Mouse (Mus musculus): ENCODE measurements around the gene Ifit2. TPM values are rescaled to one million over a fixed set of nuclear protein-coding genes. Genes with fewer than 3 reads are reported as not detected.
"Not testable (repeated sequence)": the region's sequence is repeated elsewhere in the genome, so short reads cannot be mapped to it uniquely, and the experiment has no call there.

The Ifit2 gene
- polyA plus RNA-seq, 1 experiment from 2014 or later = 7.2 TPM

DNA sequence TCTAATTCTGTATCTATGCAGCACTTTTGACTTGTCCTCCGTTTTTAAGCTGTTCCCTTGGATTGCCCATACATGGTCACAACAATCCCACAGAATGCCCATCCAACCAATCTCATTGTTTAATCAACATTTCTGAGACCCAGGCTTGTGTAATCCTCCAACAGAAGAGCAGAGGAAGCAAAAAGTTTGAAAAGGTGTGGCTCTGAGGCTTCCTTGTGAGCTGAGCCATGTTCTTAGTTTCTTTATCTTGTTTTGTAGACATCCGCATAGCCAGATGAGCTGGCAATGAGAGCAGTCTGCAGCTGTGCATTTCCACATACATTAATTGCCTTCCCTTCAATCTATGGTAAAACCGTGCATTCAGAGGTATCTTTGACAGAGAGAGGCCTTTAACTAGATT, 55.0 kb downstream of the Ifit2 start:
- Histone ChIP-seq H3K27ac (ENCODE audit: low read depth, low read length) (no peak overlapping the region), H3K4me3 (ENCODE audit: low read length) (no peak overlapping the region), H3K9me3 (ENCODE audit: control insufficient read depth, low read length) (no peaks in the 10 kb centered on the region), H3K4me2 (ENCODE audit: low read length) (no peak overlapping the region), H3K27me3 (replicated peaks; ENCODE audit: control insufficient read depth, insufficient read depth, low read length) (no peaks in the 10 kb centered on the region), H3K9ac (ENCODE audit: low read depth, low read length) (no peak overlapping the region), H3K4me1 (ENCODE audit: control insufficient read depth, insufficient read depth, low read depth, low read length) (no peaks in the 10 kb centered on the region), H3K36me3 (ENCODE audit: control insufficient read depth, insufficient read depth, low read length) (no peaks in the 10 kb centered on the region)
- ATAC-seq = no peak
- WGBS = 95% methylated on average over 3 of the region's 3 CpGs

DNA sequence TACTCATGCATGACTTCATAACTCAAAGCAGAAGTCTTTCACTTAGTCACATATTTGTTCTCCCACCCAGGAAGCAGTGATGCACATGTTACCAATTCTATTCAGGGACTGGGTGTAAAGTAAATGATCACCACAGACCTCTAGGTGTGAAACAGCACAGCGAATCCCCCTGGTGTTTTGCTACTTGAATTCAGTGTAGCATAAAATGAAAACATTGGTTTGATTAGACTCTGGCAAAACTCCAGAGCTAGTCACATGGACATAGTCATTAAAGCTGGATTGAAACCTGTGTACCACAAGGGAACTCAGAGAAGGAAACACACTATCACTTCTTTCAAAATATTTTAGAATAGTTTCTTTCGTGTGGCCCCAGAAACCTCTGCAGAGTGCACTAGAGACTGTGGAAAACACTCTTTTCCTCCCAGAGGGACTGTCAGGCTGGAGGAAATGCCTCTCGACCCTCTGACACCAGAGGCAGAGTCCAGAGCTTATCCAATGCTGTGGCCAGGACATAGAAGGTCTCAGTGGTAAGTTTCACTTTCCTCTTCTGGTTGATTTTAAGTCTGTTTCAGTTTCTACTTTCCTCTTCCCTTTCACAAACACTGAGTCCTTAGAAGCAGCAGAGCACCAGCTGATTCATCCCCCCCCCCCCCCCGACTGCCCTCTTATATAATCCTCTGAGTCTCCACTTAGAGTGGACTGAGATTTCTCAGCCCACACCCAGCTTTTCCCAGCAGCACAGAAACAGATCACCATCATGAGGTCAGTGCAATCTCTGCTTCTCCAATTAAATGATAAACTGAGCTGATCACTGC, 57.0 kb downstream of the Ifit2 start, which contains the start of gene Ifit3b:
Ifit3b (plus strand) TSS at position 734 of the 815 bp plus-strand sequence.
- not testable (repeated sequence) for H3K4me1 ChIP-seq (ENCODE audit: control insufficient read depth, insufficient read depth, low read depth, low read length); H3K36me3 ChIP-seq (ENCODE audit: control insufficient read depth, insufficient read depth, low read length); H3K4me3 ChIP-seq (ENCODE audit: low read length); H3K4me2 ChIP-seq (ENCODE audit: low read length); H3K27ac ChIP-seq (ENCODE audit: low read depth, low read length); H3K9me3 ChIP-seq (ENCODE audit: control insufficient read depth, low read length); H3K9ac ChIP-seq (ENCODE audit: low read depth, low read length); H3K27me3 ChIP-seq (replicated peaks; ENCODE audit: control insufficient read depth, insufficient read depth, low read length)
- peak; percentile 84 for ATAC-seq
- 55% methylated on average over 4 of the region's 4 CpGs for WGBS

DNA sequence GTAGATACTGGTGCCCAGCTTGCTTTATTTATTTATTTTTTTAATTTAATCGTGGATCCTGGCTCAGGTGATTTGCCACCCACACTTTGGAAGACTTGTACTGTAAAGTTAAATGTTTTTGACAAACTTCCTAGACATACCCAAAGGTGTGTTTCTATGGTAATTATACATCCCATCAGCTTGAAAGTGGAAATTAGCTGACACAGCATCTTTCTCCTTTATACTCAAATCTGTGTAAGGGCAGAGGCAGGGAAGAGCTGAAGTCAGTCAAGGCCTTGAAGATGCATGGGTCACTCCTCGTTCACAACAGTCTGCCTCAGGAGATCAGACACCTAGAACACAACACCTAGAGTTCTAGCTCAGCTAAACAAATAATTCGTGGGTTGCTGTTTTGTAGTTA, 59.6 kb downstream of the Ifit2 start:
- not testable (repeated sequence) for H3K4me2 ChIP-seq (ENCODE audit: low read length); H3K4me1 ChIP-seq (ENCODE audit: control insufficient read depth, insufficient read depth, low read depth, low read length); H3K9ac ChIP-seq (ENCODE audit: low read depth, low read length); H3K27me3 ChIP-seq (replicated peaks; ENCODE audit: control insufficient read depth, insufficient read depth, low read length); H3K36me3 ChIP-seq (ENCODE audit: control insufficient read depth, insufficient read depth, low read length); H3K27ac ChIP-seq (ENCODE audit: low read depth, low read length); H3K4me3 ChIP-seq (ENCODE audit: low read length); H3K9me3 ChIP-seq (ENCODE audit: control insufficient read depth, low read length); ATAC-seq
- WGBS = 76% methylated on average over 3 of the region's 3 CpGs

DNA sequence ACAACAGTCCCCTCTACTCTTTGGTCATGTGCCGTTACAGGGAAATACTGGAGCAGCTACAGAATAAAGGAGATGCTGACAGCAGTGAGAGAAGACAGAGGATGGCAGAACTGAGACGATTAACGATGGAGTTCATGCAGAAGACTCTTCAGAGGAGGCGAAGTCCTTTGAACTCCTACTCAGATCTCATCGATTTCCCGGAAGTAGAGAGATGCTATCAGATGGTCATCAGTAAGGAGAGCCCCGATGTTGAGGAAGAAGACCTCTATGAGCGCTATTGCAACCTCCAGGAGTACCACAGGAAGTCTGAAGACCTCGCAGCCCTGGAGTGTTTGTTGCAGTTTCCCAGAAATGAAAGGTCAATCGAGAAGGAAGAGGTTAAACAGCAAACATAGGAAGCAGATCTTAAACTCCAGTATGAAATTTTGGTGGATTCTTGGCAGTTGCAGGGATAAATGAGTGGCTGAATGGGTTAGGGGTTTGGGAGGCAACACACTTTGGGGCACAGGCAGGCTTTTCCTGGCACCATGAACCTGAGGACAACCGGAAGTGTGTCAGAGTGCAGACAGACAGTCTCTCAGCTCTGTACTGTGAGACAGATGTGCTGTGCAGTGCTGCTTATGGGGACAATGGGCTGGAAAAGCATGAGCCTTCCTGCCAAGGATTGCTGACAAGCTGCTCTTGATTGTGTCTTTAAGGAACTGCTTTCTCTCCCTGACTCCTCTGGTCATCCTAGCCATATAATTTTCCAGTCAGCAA, 61.9 kb downstream of the Ifit2 start:
- H3K27me3 ChIP-seq (replicated peaks; ENCODE audit: control insufficient read depth, insufficient read depth, low read length) = not testable (repeated sequence)
- WGBS = 83% methylated on average over 3 of the region's 11 CpGs

DNA sequence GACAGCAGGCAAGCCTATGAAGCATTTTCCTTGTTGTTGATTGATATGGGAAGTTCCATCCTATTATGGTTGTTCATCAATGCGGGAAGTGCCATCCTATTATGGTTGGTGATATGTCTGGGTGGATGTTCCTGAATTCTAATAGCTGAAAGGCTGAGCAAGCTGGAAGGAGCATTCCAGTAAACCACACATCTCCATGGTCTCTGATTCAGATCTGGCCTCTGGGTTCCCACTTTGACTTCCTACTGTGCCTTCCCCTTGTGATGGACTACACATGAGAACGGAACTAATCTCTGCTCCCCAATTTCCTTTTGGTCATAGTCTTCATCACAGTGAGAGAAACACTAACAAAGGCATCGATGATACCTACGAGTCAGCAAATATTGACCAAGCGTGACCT, 70.4 kb downstream of the Ifit2 start:
- Histone ChIP-seq H3K9me3 (ENCODE audit: control insufficient read depth, low read length) (no peaks in the 10 kb centered on the region), H3K27me3 (replicated peaks; ENCODE audit: control insufficient read depth, insufficient read depth, low read length) (no peaks in the 10 kb centered on the region), H3K4me1 (ENCODE audit: control insufficient read depth, insufficient read depth, low read depth, low read length) (no peaks in the 10 kb centered on the region), H3K36me3 (ENCODE audit: control insufficient read depth, insufficient read depth, low read length) (no peaks in the 10 kb centered on the region), H3K27ac (ENCODE audit: low read depth, low read length) (no peak overlapping the region), H3K9ac (ENCODE audit: low read depth, low read length) (no peak overlapping the region), H3K4me2 (ENCODE audit: low read length) (no peak overlapping the region), H3K4me3 (ENCODE audit: low read length) (no peak overlapping the region)
- 91% methylated on average over 5 of the region's 5 CpGs for WGBS
- no peak for ATAC-seq

More for the DNA sequence above, 61.9 kb downstream of the Ifit2 start:
- H3K36me3 ChIP-seq (ENCODE audit: control insufficient read depth, insufficient read depth, low read length); H3K9ac ChIP-seq (ENCODE audit: low read depth, low read length); H3K27ac ChIP-seq (ENCODE audit: low read depth, low read length); H3K4me3 ChIP-seq (ENCODE audit: low read length); ATAC-seq; H3K4me2 ChIP-seq (ENCODE audit: low read length); H3K4me1 ChIP-seq (ENCODE audit: control insufficient read depth, insufficient read depth, low read depth, low read length); H3K9me3 ChIP-seq (ENCODE audit: control insufficient read depth, low read length): not testable (repeated sequence)

DNA sequence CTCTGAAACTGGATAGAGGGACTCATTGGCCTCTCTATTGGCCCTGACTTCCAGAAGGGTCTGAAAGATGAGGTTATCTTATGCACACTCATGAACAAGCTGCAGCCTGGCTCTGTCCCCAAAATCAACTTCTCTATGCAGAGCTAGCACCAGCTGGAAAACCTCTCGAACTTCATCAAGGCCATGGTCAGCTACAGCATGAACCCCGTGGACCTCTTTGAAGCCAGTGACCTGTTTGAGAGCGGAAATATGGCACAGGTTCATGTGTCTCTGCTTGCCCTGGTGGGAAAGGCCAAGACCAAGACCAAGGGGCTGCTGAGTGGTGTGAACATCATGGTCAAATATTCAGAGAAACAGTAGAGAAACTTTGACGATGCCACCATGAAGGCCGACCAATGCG, 73.3 kb downstream of the Ifit2 start:
- Histone ChIP-seq H3K4me3 (ENCODE audit: low read length) (no peak overlapping the region), H3K9ac (ENCODE audit: low read depth, low read length) (no peak overlapping the region), H3K27me3 (replicated peaks; ENCODE audit: control insufficient read depth, insufficient read depth, low read length) (no peaks in the 10 kb centered on the region), H3K27ac (ENCODE audit: low read depth, low read length) (no peak overlapping the region), H3K36me3 (ENCODE audit: control insufficient read depth, insufficient read depth, low read length) (no peaks in the 10 kb centered on the region), H3K4me1 (ENCODE audit: control insufficient read depth, insufficient read depth, low read depth, low read length) (no peaks in the 10 kb centered on the region), H3K4me2 (ENCODE audit: low read length) (no peak overlapping the region), H3K9me3 (ENCODE audit: control insufficient read depth, low read length) (no peaks in the 10 kb centered on the region)
- 94% methylated on average over 6 of the region's 6 CpGs for WGBS
- no peak for ATAC-seq

DNA sequence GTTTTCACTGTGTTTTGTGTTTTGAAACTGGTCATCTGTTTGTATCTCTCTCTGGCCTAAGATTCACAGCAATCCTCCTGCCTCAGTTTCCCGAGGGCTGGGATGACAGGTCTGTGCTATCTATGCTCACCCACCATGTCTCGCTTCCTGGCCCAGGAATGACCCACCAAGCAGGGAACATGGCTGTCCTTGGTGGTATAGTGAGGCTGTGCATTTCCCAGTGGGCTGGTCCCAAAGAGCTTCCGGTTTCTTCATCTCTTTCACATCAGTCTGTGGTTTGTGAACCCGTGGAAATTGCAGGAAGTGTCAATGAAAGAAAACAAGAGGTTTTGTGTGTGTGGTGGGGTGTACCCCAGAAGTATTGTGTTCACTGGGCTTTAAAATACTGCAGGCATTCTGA, 74.2 kb downstream of the Ifit2 start:
- Histone ChIP-seq H3K4me2 (ENCODE audit: low read length) (no peak overlapping the region), H3K9ac (ENCODE audit: low read depth, low read length) (no peak overlapping the region), H3K9me3 (ENCODE audit: control insufficient read depth, low read length) (no peaks in the 10 kb centered on the region), H3K4me1 (ENCODE audit: control insufficient read depth, insufficient read depth, low read depth, low read length) (no peaks in the 10 kb centered on the region), H3K36me3 (ENCODE audit: control insufficient read depth, insufficient read depth, low read length) (no peaks in the 10 kb centered on the region), H3K27me3 (replicated peaks; ENCODE audit: control insufficient read depth, insufficient read depth, low read length) (no peaks in the 10 kb centered on the region), H3K4me3 (ENCODE audit: low read length) (no peak overlapping the region), H3K27ac (ENCODE audit: low read depth, low read length) (no peak overlapping the region)
- 82% methylated on average over 4 of the region's 4 CpGs for WGBS
- no peak for ATAC-seq

Other genes starting within 250 kb of the Ifit2 start
- gene Ch25h, start 75.5 kb upstream of the Ifit2 start, polyA plus RNA-seq (2015; fragmentation: Nextera tagmentation; extraction: Ambion mirVana) = 0.61 and 0.85 TPM in 2 replicates
- 24.6 and 25.2 TPM in 2 replicates for gene Lipa, start 23.2 kb upstream of the Ifit2 start, polyA plus RNA-seq (2015; fragmentation: Nextera tagmentation; extraction: Ambion mirVana)
- 1.1 and 2.3 TPM in 2 replicates for gene Ifit3, start 32.8 kb downstream of the Ifit2 start, polyA plus RNA-seq (2015; fragmentation: Nextera tagmentation; extraction: Ambion mirVana)
- 1.4 TPM in 2 replicates for gene Ifit1bl1, start 51.3 kb downstream of the Ifit2 start, polyA plus RNA-seq (2015; fragmentation: Nextera tagmentation; extraction: Ambion mirVana)
- 0.14 and 0.25 TPM in 2 replicates for gene Ifit3b, start 57.3 kb downstream of the Ifit2 start, polyA plus RNA-seq (2015; fragmentation: Nextera tagmentation; extraction: Ambion mirVana)
- gene Ifit1bl2, start 90.0 kb downstream of the Ifit2 start, polyA plus RNA-seq (2015; fragmentation: Nextera tagmentation; extraction: Ambion mirVana) = 0.44 and 0.54 TPM in 2 replicates
- gene Ifit1, start 90.2 kb downstream of the Ifit2 start, polyA plus RNA-seq (2015; fragmentation: Nextera tagmentation; extraction: Ambion mirVana) = 0.26 and 0.48 TPM in 2 replicates
- 2.7 and 4.0 TPM in 2 replicates for gene Slc16a12, start 196.6 kb downstream of the Ifit2 start, polyA plus RNA-seq (2015; fragmentation: Nextera tagmentation; extraction: Ambion mirVana)